Mouse (Mus musculus) lung, postnatal 25 days (tissue): ENCODE data around the gene Spats1.

ENCODE experiments used
- DNase-seq: peaks from one replicate; pipeline ENCODE4 v3.0.0; 2022; ENCODE audit warnings: low spot score

The Spats1 gene

GRCm38 (mm10) chr17:45474669-45475465, at the start of gene Spats1:
Gene Spats1 (minus strand): TSS chr17:45475415.
- peak; percentile 28 for DNase-seq

GRCm38 (mm10) chr17:45524961-45525360, 49.7 kb upstream of the Spats1 start:
- DNase-seq: no peak

- no peak for DNase-seq
Observed at GRCm38 (mm10) chr17:45523263-45523662, 48.0 kb upstream of the Spats1 start, which contains the start of gene Tcte1. Gene Tcte1 (plus strand): TSS chr17:45523434.

- no peak for DNase-seq
Observed at GRCm38 (mm10) chr17:45520136-45520535, 44.9 kb upstream of the Spats1 start.

- no peak for DNase-seq
Observed at GRCm38 (mm10) chr17:45518766-45519475, 43.7 kb upstream of the Spats1 start.

GRCm38 (mm10) chr17:45517549-45518215, 42.5 kb upstream of the Spats1 start:
- DNase-seq: no peak

GRCm38 (mm10) chr17:45517135-45517534, 41.9 kb upstream of the Spats1 start:
- DNase-seq: no peak

GRCm38 (mm10) chr17:45516488-45516887, 41.3 kb upstream of the Spats1 start:
- peak; percentile 69 for DNase-seq

GRCm38 (mm10) chr17:45515806-45516205, 40.6 kb upstream of the Spats1 start:
- no peak for DNase-seq

GRCm38 (mm10) chr17:45515204-45515726, 40.0 kb upstream of the Spats1 start:
- no peak for DNase-seq

GRCm38 (mm10) chr17:45511757-45512156, 36.5 kb upstream of the Spats1 start:
- no peak for DNase-seq

GRCm38 (mm10) chr17:45510871-45511270, 35.7 kb upstream of the Spats1 start:
- no peak for DNase-seq

- DNase-seq: peak; percentile 94
Observed at GRCm38 (mm10) chr17:45506700-45507189, 31.5 kb upstream of the Spats1 start, which contains the start of gene Aars2. Gene Aars2 (plus strand): TSS chr17:45506841.

- no peak for DNase-seq
Observed at GRCm38 (mm10) chr17:45505941-45506465, 30.8 kb upstream of the Spats1 start.

GRCm38 (mm10) chr17:45503301-45503973, 28.2 kb upstream of the Spats1 start:
- DNase-seq: no peak

GRCm38 (mm10) chr17:45502324-45502723, 27.1 kb upstream of the Spats1 start:
- no peak for DNase-seq

- DNase-seq: no peak
Observed at GRCm38 (mm10) chr17:45500981-45501380, 25.8 kb upstream of the Spats1 start.

- no peak for DNase-seq
Observed at GRCm38 (mm10) chr17:45499516-45499915, 24.3 kb upstream of the Spats1 start.

GRCm38 (mm10) chr17:45498397-45498796, 23.2 kb upstream of the Spats1 start:
- DNase-seq: no peak

- no peak for DNase-seq
Observed at GRCm38 (mm10) chr17:45495398-45495797, 20.2 kb upstream of the Spats1 start.

- no peak for DNase-seq
Observed at GRCm38 (mm10) chr17:45490532-45491154, 15.4 kb upstream of the Spats1 start.
